Mouse (Mus musculus): ENCODE results near the gene Hgf. TPM values are rescaled to one million over a fixed set of nuclear protein-coding genes. Genes with fewer than 3 reads are reported as not detected.

The Hgf gene
- total and polyA plus RNA-seq, 2 experiments from 2014 or later: 1.7 to 3.5 TPM

DNA sequence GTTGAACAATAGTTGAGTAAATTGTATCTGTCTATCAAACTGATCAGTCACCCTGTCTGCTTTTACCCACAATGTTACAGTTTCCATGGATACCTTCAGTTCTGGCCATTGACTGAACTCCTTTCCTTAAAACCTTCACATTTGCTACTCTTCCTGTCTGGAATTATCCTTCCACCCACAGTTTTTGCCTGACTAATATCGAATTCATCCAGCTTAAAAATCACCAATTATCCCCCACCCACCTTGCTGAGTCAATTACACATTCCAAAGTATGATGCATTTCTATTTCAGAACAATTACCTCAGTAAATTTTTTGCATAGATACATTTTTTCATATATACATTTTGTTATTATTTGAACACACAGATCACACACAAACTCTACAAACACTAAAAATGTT is 79.7 kb downstream of the Hgf start:
- Histone ChIP-seq H3K4me2 (ENCODE audit: low read depth) (no peak overlapping the region), H3K9me3 (ENCODE audit: low read length) (no peaks in the 10 kb centered on the region), H3K27ac (ENCODE audit: low read depth, low read length) (no peak overlapping the region), H3K36me3 (ENCODE audit: insufficient read depth) (no peaks in the 10 kb centered on the region), H3K9ac (no peak overlapping the region), H3K4me1 (ENCODE audit: insufficient read depth) (no peaks in the 10 kb centered on the region), H3K4me3 (ENCODE audit: low read depth, low read length) (no peak overlapping the region), H3K27me3 (ENCODE audit: insufficient read depth, low read length) (no peaks in the 10 kb centered on the region)
- WGBS: 73% methylated on average over 1 of the region's 1 CpGs
- DNase-seq: no peak
- no peak for ATAC-seq
- TF ChIP-seq CTCF (IDR thresholded peaks at IDR 0.05; ENCODE audit: low read depth): no peak

DNA sequence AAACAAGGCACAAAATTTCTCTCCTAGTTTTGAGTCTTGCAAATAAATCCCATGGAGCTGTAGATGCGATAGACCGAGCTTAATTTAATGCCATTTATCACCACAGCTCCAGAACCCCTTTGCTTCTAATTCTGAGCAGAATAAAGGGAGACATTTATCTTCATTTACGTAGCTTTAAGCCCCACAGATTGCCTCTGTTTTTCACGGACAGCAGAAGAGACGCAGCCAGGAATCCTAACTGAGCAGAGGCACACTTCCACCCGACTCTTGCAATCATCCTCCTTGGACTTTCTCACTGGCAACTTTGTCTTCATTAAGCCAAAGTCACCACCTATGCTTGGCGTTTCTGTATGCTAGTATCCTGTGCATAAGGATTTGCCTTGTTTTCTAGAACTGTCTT is 93.1 kb downstream of the Hgf start:
- H3K36me3 ChIP-seq (ENCODE audit: insufficient read depth): no peaks in the 10 kb centered on the region
- H3K27ac ChIP-seq (ENCODE audit: low read depth, low read length): no peak overlapping the region
- no peak for TF ChIP-seq CTCF (IDR thresholded peaks at IDR 0.05; ENCODE audit: low read depth)
- no peak overlapping the region for H3K4me2 ChIP-seq (ENCODE audit: low read depth)
- 67% methylated on average over 7 of the region's 7 CpGs for WGBS
- no peak overlapping the region for H3K4me3 ChIP-seq (ENCODE audit: low read depth, low read length)
- DNase-seq (no peak), ATAC-seq (no peak)
- H3K9me3 ChIP-seq (ENCODE audit: low read length): no peaks in the 10 kb centered on the region
- H3K9ac ChIP-seq: no peak overlapping the region
- H3K4me1 ChIP-seq (ENCODE audit: insufficient read depth): no peaks in the 10 kb centered on the region
- no peaks in the 10 kb centered on the region for H3K27me3 ChIP-seq (ENCODE audit: insufficient read depth, low read length)

DNA sequence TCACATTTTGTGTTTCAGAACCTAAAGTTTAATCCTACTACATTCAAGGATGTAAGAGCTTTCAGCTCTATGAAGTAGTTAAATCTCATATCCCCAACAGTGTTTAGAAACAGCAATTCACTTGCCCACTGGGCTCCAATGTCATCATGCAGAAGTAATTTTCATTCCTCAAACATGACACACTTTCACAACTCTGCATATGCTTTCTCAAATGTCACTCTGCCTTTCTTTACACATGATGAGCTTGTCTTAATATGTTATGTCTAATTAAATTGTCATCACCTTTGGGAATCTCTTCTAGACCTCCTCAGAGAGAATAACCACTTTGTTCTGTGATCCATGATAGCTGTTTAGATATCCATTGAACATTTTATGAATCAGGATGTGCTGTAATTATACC is 94.4 kb downstream of the Hgf start:
- Histone ChIP-seq H3K9ac (no peak overlapping the region), H3K27ac (ENCODE audit: low read depth, low read length) (no peak overlapping the region), H3K36me3 (ENCODE audit: insufficient read depth) (no peaks in the 10 kb centered on the region), H3K9me3 (ENCODE audit: low read length) (no peaks in the 10 kb centered on the region), H3K4me3 (ENCODE audit: low read depth, low read length) (no peak overlapping the region), H3K4me1 (ENCODE audit: insufficient read depth) (no peaks in the 10 kb centered on the region), H3K27me3 (ENCODE audit: insufficient read depth, low read length) (no peaks in the 10 kb centered on the region), H3K4me2 (ENCODE audit: low read depth) (no peak overlapping the region)
- TF ChIP-seq CTCF (IDR thresholded peaks at IDR 0.05; ENCODE audit: low read depth): no peak
- DNase-seq (no peak), ATAC-seq (no peak)

DNA sequence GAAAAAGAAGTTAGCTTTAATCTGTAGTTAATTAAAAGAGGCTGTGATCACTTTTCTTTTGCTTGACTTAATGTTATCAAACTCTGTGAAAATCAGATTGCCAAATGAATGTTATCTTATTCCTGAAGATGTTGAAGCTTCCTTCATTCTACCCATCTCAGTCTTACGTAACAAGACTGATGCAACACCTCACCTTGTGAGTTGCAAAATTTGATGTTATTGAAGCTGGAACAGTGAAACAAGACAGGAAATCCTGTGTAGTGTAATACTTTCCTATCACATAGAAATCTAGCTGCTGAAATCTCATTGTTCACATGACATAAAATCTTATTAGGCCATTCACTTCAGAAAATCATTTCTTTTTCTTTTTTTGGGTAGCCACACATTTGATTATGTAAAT is 96.9 kb downstream of the Hgf start:
- no peak overlapping the region for H3K9ac ChIP-seq
- H3K4me1 ChIP-seq (ENCODE audit: insufficient read depth): no peaks in the 10 kb centered on the region
- no peak overlapping the region for H3K4me3 ChIP-seq (ENCODE audit: low read depth, low read length)
- no peaks in the 10 kb centered on the region for H3K27me3 ChIP-seq (ENCODE audit: insufficient read depth, low read length)
- 89% methylated on average over 1 of the region's 1 CpGs for WGBS
- H3K27ac ChIP-seq (ENCODE audit: low read depth, low read length): no peak overlapping the region
- ATAC-seq (no peak), DNase-seq (no peak)
- no peak overlapping the region for H3K4me2 ChIP-seq (ENCODE audit: low read depth)
- H3K9me3 ChIP-seq (ENCODE audit: low read length): no peaks in the 10 kb centered on the region
- no peak for TF ChIP-seq CTCF (IDR thresholded peaks at IDR 0.05; ENCODE audit: low read depth)
- H3K36me3 ChIP-seq (ENCODE audit: insufficient read depth): no peaks in the 10 kb centered on the region

DNA sequence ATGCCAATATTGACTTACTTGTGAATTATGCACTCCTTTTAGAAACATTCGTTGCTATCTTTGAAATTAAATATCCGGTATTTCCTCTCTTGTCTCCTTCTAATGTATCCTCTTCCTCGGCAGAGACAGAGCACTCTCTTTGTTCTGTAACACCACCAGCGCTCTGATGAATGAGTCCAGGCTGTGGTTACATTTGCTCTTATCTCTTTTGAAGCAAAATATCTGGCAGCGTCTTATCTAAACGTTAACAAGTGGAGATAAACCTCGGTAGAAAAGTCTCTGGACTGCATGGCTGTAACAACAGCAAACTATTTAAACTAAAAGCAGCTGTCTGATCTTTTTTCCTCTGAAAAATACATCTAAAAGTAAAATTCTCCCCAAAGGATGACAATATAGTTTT is 100.7 kb downstream of the Hgf start:
- H3K27me3 ChIP-seq (ENCODE audit: insufficient read depth, low read length): no peaks in the 10 kb centered on the region
- 77% methylated on average over 7 of the region's 7 CpGs for WGBS
- H3K4me1 ChIP-seq (ENCODE audit: insufficient read depth): no peaks in the 10 kb centered on the region
- H3K9me3 ChIP-seq (ENCODE audit: low read length): no peaks in the 10 kb centered on the region
- no peak overlapping the region for H3K4me3 ChIP-seq (ENCODE audit: low read depth, low read length)
- DNase-seq (no peak), ATAC-seq (no peak)
- H3K27ac ChIP-seq (ENCODE audit: low read depth, low read length): no peak overlapping the region
- TF ChIP-seq CTCF (IDR thresholded peaks at IDR 0.05; ENCODE audit: low read depth): no peak
- no peak overlapping the region for H3K4me2 ChIP-seq (ENCODE audit: low read depth)
- no peak overlapping the region for H3K9ac ChIP-seq
- no peaks in the 10 kb centered on the region for H3K36me3 ChIP-seq (ENCODE audit: insufficient read depth)

Other genes starting within 250 kb of the Hgf start
- gene Gm28710, start 238.3 kb downstream of the Hgf start, total RNA-seq (2014; rRNA removed): not detected in 2 replicates
- gene Gm28710, start 238.3 kb downstream of the Hgf start, polyA plus RNA-seq (2015; fragmentation: Nextera tagmentation; extraction: Ambion mirVana): not detected in 2 replicates

Measured in forebrain, postnatal 0 days (tissue).